Mouse (Mus musculus): Measurements from ENCODE around the gene Hexim1.

The Hexim1 gene

DNA sequence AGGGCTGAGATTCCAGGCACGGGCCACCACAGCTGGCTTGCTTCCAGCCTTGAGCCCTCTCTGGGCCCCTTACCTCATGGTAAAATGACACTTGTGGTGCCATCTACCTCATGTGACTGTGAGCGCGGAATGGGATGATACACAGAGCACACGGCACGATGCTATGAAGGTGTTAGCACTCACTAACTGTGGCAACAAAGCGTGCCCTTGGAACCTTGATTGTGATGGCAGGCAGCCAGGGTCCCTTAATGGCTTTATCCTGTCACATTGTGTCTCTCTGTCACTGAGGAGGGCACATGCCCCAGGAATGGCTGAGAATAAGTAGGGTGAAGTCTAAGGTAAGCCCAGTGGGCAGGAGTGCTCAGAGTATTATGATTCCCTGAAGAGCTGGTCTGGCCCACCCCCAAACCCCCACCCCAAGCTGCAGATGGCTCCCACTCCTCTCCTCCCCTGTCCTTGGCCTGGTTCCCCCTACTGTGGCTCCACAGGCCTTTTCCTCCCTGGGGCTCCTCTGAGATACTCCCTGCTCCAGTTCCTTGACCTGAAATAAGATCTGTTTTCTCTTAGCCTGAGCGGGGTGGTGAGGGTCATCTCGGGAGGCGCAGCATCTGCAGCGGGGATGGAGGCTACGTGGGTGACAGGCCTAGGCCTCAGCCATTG, 17.4 kb upstream of the Hexim1 start:
- DNase-seq = no peak

DNA sequence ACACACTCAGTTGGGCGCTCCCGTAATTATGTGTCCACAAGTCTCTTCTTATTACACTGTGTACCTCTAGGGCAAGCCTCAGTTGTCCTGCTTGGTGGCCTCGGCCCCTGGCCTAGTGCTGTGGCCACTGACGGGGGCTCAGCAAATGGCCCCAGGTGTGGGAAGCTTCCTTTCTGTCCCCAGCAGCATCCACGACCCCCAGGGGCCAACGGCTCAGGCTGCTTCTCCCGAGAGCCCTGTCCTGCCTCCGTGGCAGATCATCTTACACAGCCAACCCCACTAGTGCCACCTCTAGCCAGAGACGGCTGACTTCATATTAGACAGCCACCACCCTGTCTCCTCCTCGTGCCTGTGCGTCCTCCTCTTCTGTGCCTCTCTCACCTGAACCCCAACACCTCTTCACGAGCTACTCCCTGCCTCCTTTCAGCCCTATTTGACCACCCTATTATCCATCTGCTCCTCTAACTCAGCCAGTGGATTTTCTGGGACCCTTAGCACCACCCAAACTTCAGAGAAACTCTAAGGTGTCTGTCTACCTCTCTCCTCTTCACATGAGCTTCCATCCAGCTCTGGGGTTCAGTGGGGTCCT, 16.6 kb upstream of the Hexim1 start:
- DNase-seq = no peak

DNA sequence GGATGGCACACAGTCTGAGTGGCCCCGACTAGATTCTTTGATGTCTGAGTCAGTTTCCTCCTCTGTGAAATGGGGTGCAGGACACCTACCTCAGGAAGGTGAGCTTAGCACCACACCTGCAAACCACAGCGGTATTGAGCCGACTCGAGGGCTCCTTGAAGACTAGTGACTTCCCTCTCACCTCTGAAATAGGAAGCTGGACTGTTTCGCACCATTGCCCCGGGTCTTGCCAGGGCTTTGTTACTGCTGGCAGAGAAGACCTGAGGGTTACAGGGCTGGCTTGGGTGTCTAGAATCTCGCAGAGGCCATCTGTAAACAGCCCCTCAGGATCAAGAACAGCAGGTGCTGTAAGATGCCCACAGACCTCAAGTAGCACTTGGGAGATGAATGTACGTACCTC, 15.7 kb upstream of the Hexim1 start:
- no peak for DNase-seq

DNA sequence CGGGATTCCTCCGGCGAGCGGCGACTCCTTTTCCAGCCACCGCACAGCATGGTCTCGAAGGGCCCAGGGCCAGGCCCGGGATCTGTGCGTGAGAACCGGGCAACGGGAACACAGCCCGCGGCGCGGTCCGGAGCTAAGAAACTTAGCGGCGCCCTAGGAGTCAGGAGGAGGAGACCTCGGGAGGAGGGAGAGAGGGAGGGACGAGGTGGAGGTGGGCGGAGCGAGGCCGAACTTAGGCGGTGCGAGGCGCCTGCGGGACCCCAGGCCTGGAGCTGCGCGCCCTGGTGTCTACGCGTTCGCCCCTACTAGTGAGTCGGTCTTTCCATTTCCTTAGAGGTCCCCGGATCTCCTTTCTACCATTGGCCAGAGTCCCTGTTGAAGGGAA, 14.6 kb upstream of the Hexim1 start, which contains the start of the genes Plcd3 and Acbd4:
Gene Plcd3 (minus strand): TSS at position 178 of the 385 bp plus-strand sequence.
Gene Acbd4 (plus strand): TSS at position 202 of the 385 bp plus-strand sequence.
- DNase-seq = peak; percentile 74

DNA sequence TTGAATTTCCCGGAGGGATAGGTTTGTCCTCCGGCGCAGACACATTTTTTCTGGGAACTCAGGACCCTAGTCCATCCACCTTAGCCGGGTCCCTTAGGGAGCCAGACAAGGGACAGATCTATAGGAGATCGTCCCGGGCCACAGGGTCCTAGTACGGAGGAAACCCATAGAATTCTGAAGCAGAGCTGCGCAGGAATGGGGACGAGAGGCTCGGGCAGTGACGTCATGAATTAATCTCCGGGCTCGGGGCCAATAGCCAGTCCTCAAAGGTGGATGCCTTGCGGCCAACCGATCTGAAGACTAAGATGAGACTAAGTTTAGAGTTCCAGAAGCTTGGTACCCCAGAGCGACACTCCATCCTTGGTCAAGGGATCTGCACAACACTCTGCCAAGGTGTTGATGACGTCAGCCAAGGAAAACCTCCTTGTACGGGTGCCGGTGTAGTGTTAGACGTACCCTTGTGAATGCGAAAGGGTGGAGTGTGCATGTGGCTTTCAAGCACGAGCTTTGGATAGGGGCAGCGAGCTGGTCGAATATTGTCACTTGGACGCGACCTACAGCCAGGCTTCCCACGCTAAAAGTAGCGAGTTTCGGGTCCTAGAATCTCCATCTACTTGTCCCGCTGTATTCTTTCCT, 14.0 kb upstream of the Hexim1 start:
- DNase-seq = peak; percentile 65

DNA sequence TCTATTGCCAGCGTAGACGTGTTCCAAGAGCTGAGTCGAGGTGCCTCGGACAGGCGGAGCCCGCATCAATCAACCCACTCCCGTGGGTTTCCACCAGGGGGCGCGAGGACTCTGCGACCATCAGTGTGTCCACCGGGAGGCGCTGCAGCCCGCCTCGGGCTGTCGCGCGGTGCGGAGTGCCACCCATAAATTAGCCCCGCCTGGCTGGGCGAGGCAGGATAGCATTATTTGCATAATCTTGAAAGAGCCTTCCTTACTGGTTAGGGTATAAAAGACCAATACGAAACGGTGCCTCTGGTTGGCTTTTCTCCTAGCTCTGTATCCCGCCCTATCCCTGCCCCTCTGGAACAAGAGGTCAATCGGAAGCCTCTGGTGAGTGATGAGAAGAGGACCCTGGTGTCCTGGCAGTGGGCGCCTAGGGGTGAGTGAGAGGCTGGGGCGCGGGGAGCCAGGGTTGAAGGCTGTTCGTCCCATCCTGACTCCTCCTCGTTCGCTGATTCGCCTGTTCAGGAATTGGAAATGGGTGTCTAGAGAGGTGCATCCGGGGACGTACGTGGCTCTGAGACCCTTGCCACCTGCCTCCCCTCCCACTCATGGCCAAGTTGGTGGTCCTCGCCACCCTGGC, 13.2 kb upstream of the Hexim1 start:
- peak; percentile 96 for DNase-seq

DNA sequence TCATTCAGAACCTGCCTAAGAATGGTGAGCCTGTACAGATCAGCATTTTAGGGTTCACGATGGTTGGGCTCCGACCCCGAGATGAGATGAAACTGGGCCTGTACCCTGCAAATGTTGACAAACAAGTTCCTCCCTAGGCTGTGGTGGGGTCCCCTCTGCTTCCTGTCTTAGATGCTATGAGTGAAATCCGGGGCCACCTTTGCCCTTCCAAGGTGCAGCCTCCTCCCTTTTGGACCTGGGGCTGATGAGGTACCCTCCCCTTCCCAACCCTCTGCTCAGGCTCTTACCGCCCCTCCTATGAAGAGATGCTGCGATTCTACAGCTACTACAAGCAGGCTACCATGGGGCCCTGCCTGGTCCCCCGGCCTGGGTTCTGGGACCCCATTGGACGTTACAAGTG, 12.4 kb upstream of the Hexim1 start:
- no peak for DNase-seq

DNA sequence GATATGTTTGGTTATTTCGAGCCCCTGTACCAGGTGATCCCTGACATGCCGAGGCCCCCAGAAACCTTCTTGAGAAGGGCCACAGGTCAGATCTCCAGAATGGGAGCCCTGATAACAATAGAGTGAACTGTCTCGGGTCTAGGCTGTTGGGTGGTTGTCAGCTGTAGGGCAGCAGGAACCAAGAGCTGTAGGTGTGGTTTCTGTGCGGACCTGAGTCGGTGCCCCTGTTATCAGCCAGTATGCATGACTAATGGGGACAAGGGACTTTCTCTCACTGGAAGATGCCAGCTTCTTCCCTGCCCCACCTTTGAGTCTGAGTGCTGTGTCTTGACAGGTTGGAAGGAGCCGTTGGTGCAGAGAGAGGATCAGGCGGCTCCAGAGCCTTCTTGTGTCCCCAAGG, 11.6 kb upstream of the Hexim1 start:
- no peak for DNase-seq

DNA sequence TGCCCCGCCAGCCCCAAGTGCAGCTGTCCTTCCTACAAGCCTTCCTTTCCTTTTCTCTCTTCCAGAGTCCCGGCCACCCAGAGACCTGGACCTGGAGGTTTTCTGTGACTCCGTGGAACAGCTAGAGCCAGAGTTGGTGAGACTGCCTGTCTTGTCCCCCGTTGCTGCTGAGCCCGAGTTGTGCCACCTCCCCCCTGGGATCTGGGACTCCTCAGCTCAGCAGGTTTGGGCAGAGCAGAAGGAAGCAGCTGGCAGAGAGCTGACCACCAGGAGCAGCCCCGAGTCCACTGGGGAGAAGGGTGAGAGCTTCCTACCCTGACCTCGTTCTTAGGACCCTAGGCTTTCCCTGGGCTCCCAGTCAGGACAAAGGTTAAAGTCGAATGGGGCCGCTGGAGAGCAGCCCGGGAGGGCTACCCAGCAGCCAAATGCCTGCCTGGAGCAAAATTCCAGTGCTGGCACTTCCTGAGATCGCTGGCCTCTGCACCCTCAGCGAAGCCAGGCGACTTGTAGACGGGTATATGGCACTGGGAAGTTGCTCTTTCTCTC, 10.8 kb upstream of the Hexim1 start:
- DNase-seq = no peak

DNA sequence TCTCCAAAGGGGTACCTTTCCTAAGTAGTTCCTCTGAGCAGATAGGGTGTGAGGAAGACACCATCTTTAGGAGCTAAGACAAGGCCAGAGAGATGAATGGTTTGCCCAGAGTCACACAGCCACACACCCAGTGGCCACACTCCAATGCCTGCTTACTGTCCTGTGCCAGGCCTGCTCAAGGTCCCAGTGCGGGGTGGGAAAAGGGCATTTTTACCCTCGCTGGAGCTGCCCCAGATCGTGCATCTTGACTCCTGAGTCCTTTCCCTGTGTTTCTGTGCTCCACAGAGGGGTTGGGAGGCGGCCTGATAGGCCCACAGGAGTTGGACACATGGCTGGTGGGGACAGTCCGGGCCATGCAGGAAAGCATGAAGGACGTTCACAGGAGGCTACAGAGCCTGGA, 10.2 kb upstream of the Hexim1 start:
- no peak for DNase-seq

DNA sequence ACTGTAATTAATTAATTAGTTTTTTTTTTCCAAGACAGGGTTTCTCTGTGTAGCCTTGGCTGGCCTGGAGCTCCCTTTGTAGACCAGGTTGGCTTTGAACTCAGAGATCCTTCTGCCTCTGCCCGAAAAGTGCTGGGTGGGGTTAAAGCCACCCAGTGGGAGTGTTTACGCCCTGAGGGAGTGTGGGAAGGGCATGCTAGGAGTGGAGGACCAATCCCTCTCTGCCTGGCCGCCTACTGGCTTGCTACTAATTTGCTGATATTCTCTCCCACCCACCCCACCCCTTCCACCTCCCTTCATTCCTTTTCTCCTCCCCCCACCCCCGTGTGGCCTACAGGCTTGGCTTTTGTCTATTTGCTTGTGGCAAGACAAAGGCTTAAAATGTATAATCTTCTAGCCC, 9.6 kb upstream of the Hexim1 start:
- no peak for DNase-seq

DNA sequence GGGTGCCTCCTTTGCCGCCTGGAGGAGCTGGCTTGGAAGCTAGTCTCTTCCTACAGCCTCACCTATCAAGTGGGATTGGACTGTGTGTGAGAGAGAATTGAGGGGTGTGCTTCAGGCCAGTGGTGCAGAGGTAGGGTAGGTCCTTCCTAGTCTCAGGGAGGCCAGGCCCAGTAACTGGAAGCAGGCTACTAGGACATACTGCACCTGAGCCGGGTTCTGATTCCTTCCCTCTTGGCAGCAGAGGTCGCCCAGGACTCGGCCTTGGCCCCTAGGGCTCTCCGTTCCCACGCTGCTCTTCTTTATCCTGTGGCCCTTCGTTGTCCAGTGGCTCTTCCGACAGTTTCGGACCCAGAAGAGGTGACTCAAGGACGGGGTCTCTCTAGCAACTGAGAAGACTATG, 4.7 kb upstream of the Hexim1 start:
- no peak for DNase-seq

DNA sequence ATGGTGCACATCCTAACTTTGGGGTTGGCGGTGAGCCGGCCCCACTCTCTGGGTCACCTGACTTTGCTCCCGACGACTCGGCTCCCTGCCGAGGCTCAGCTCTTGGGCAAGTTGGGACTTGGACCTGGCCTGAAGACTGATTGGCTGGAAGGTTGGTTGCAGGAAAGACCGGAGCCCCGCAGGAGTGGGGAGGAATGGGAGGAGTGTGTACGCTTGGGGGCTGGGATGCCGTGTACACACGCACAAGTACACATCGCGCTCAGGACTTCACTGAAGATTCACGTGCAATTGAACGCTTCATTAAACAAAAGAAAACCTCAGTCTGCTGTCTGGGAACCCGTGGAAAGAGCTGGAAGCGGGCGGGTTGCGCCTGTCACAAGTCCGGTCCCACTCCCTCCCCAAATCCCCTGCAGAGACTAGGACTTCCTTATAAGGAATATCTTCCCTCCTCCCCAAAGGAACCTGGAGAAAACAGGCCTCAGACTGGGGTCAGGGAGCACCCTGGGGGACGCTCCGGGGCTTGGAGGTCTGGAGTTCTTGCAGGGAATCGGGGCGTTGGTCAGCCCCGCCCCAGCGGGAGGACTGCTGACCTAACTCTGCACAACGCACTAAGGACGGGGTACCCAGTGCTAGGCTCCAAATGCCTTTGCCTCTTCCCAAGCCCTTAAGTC, 4.0 kb upstream of the Hexim1 start:
- DNase-seq = peak; percentile 55

DNA sequence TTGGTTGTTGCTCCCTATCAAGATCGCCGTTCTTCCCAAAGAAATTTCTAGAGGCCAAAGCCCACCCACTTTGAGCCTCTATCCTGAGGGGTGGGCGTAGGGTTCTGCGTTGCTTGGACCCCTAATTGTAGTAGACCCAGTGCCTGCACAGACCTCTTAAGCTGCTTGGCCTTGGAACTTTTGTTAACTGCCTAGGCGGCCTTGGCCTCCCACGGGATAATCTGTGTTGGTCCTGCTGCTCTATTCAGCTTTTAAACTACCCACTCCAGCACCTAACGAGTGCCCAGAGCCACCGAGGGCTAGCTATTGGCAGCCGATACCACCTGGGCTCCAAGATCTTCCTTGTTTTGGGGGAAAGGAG, 3.5 kb upstream of the Hexim1 start:
- DNase-seq = no peak

DNA sequence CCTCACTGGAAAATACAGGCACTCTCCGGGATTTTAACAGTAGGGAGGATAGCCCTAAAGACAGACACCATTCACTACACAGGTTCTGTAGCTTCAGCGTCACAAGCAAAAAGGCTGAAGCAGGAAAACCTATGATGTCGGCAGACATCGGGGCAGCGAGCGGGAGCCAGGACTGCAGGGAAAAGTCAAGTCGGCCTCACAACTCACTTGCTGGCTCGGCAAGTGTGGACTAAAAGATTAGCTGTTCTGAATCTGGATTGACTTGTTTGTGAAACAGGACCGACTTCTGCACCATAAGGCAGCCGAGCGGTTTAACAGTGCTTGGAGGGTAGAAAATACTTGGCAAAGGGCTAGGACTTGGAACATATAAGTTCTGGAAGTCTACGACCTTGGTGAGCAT, 3.0 kb upstream of the Hexim1 start:
- DNase-seq = no peak

DNA sequence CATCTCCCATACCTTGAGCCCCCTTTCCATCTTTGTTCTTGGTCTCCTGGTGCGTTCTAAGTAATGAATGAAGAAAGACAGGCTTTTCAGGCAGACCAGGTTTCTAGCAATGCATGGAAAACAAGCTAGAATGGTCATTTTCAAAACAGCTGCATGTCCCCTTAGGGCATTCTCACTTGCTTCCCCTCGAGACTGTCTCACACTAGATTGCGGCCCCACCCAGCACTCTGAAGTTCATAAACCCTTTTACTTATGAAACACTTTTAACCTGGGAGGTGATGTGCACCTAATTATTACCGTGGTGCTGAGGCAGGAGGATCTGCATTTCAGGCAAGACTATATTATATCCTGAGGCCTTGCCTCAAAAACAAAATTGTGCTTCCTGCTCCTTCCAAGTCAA, 2.3 kb upstream of the Hexim1 start:
- DNase-seq = no peak

DNA sequence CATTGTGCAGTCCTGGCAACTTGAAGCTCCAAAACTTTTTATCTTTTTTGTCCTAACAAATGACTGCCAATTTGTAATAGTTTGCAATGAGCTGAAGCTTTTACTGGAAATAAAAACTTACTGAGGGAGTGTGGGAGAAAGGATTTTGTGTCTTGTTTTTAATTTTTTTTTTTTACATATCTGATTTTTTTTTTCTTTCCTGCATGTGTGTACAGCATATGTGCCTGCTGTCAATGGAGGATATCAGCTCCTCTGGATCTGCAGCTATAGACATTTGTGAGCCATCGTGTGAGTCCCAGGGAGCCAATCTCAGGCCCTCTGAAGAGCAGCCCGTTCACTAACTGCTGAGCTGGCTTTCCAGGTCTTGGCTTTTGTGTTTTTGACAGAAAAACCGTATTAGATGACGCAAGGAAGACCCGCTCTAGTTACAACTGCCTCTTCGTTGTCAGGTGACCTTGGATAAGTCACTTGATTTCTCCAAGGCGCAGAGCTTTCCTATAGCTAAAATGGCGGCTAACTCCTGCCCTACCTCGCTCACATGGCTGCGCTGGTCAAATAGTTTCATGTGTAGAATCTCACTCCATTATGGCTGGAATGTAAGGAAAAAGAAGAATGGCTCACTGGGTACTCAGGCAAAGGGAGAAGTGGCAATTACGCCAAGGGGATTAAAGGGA, 1.6 kb upstream of the Hexim1 start:
- DNase-seq = no peak

DNA sequence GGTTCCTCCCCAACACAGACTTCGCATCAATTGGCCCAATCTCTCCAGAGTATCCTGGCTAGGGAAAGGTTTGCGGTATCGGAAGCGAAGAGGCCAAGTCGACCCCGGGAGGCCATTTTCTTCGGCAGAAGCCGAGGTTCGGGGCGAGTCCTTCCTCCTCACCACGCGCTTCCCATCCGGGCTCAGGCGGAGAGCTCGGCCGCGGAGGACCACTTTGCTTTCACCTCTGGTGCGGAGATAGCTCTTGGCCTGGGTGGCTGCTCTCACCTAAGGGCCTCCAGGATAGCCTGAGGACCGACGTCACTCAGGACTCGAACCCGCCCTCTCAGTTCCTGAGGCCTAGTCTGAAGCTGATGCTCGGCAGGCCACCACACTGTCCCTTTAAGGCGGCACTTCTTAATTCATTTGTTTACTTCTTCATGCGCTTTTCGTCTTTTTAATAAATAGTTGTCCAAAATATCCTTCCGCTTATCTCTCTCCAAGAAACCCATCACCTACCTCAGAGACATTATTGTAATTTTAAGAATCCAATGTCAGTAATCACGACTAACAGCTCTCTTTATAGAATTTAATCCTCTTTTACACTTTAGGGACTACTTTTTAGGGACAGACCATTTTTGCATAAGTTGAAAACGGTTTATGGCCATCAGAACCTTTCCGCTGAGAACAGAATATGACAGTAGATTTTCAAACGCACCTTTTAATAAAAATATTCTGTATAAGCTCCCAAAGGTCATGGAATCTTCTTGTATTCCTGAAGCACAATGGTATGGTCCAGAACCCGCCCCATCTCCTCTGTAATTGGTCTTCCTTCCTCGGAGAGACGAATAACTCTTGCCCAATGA, 646 bp upstream of the Hexim1 start:
- peak; percentile 94 for DNase-seq

DNA sequence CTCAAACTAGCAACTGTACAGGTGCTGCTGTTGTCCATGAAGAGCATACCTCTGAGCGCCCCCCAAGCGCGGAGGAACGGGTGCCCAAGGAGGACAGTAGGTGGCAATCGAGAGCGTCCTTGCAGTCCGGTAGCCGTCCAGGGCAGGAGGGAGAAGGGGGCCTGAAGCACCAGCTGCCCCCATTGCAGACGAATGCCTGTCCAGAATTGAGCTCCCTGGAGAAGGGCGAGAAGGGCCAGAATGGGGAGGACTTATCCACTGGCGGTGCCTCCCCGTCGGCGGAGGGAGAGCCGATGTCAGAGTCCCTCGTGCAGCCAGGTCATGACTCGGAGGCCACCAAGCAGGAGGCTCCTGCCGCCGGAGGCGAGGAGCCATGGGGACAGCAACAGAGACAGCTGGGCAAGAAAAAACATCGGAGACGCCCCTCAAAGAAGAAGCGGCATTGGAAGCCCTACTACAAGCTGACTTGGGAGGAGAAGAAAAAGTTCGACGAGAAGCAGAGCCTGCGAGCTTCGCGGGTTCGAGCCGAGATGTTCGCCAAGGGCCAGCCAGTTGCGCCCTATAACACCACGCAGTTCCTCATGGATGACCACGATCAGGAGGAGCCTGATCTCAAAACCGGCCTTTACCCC, 1.0 kb downstream of the Hexim1 start:
- peak; percentile 88 for DNase-seq

DNA sequence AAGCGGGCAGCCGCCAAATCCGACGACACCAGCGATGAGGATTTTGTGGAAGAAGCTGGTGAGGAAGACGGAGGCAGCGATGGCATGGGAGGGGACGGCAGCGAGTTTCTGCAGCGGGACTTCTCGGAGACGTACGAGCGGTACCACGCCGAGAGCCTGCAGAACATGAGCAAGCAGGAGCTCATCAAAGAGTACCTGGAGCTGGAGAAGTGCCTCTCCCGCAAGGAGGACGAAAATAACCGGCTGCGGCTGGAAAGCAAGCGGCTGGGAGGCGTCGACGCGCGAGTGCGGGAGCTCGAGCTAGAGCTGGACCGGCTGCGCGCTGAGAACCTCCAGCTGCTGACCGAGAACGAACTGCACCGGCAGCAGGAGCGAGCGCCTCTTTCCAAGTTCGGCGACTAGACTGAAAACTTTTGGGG, 1.6 kb downstream of the Hexim1 start:
- DNase-seq = peak; percentile 57

DNA sequence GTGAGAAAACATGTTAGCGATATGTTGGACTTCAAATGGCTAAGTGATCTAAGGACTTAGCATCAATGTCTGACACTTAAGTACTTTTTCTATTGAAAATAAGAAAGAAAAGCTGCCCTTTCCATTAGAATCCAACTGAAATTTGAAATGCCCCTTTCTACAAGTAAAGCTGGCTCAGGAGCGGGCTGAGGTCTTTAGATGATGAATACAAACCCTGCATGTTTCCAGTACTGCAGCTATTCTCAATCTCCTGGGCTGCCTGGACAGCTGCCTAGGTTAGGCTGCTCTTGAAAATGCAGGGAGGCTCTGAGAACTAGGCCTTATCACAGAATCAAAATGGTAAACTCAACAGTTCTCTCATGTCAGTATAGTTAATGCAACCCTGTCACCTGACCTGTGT, 2.8 kb downstream of the Hexim1 start:
- no peak for DNase-seq

Data from retina, postnatal 1 day (tissue).